Mouse (Mus musculus) erythroblast, adult 5-6 weeks (primary cell): Measurements from ENCODE around the gene Prpf31. TPM values are rescaled to one million over a fixed set of nuclear protein-coding genes. Genes with fewer than 3 reads are reported as not detected.

Experiments used
- ATAC-seq: replicated peaks from 2 replicates; pipeline ENCODE4 v1.8.0; 2016; ENCODE audit warnings: moderate number of reproducible peaks, mild to moderate bottlenecking, moderate TSS enrichment, inconsistent platforms; ENCODE audit not compliant: poor library complexity, low FRiP score, severe bottlenecking
- total RNA-seq, 2 experiments: library from RNA; stranded (forward) in 1 of 2; stranded (reverse) in 1 of 2; fragments of 150-400 nt in 1 of 2; fragments of 200-764, 138-1000 nt in 1 of 2; gene quantifications; 2 replicates each; pipeline versions ENCODE4 v1.2.3 to v1.2.4; 2015 to 2017; ENCODE audit warnings: low replicate concordance in 2 of 2

Gene Prpf31
- total RNA-seq, 2 experiments from 2014 or later = 8.8 to 9.5 TPM

- ATAC-seq = no peak
These were observed 46.6 kb downstream of the Prpf31 start for GRCm38 (mm10) chr7:3676371-3676770.

- ATAC-seq = no peak
These were observed 47.6 kb downstream of the Prpf31 start, which contains the start of gene Tmc4 for GRCm38 (mm10) chr7:3677342-3677741. Gene Tmc4, minus strand, starts transcription at chr7:3677553.

GRCm38 (mm10) chr7:3683908-3684550, 54.2 kb downstream of the Prpf31 start:
- no peak for ATAC-seq

- ATAC-seq = no peak
These were observed 54.9 kb downstream of the Prpf31 start for GRCm38 (mm10) chr7:3684698-3685097.

GRCm38 (mm10) chr7:3685400-3686187, 55.8 kb downstream of the Prpf31 start:
- ATAC-seq = no peak

- ATAC-seq = no peak
These were observed 62.1 kb downstream of the Prpf31 start for GRCm38 (mm10) chr7:3691919-3692318.

Other genes starting within 250 kb of the Prpf31 start
- not detected in 2 replicates for gene Cacng8, start 239.3 kb upstream of the Prpf31 start, total RNA-seq (2015; ENCODE audit: low replicate concordance)
- not detected in 2 replicates for gene Cacng8, start 239.3 kb upstream of the Prpf31 start, total RNA-seq (2017; ENCODE audit: low replicate concordance)
- not detected in 2 replicates for gene Cacng6, start 205.8 kb upstream of the Prpf31 start, total RNA-seq (2015; ENCODE audit: low replicate concordance)
- not detected in 2 replicates for gene Cacng6, start 205.8 kb upstream of the Prpf31 start, total RNA-seq (2017; ENCODE audit: low replicate concordance)
- 0.63 TPM in 1 of 2 replicates, not detected in the other for gene Tarm1, start 127.4 kb upstream of the Prpf31 start, total RNA-seq (2015; ENCODE audit: low replicate concordance)
- 0.34 and 1.8 TPM in 2 replicates for gene Tarm1, start 127.4 kb upstream of the Prpf31 start, total RNA-seq (2017; ENCODE audit: low replicate concordance)
- not detected in 2 replicates for gene Oscar, start 13.8 kb upstream of the Prpf31 start, total RNA-seq (2015; ENCODE audit: low replicate concordance)
- gene Oscar, start 13.8 kb upstream of the Prpf31 start, total RNA-seq (2017; ENCODE audit: low replicate concordance) = not detected in 2 replicates
- 136 and 146 TPM in 2 replicates for gene Ndufa3, start 12.6 kb upstream of the Prpf31 start, total RNA-seq (2015; ENCODE audit: low replicate concordance)
- gene Ndufa3, start 12.6 kb upstream of the Prpf31 start, total RNA-seq (2017; ENCODE audit: low replicate concordance) = 46.0 and 54.0 TPM in 2 replicates
- 4.2 and 4.6 TPM in 2 replicates for gene Tfpt, start 56 bp upstream of the Prpf31 start, total RNA-seq (2015; ENCODE audit: low replicate concordance)
- 15.4 and 15.5 TPM in 2 replicates for gene Tfpt, start 56 bp upstream of the Prpf31 start, total RNA-seq (2017; ENCODE audit: low replicate concordance)
- gene Cnot3, start 15.3 kb downstream of the Prpf31 start, total RNA-seq (2015; ENCODE audit: low replicate concordance) = 80.9 and 94.9 TPM in 2 replicates
- gene Cnot3, start 15.3 kb downstream of the Prpf31 start, total RNA-seq (2017; ENCODE audit: low replicate concordance) = 15.2 and 20.4 TPM in 2 replicates
- 1.5 and 5.0 TPM in 2 replicates for gene Leng1, start 35.9 kb downstream of the Prpf31 start, total RNA-seq (2015; ENCODE audit: low replicate concordance)
- 1.7 and 2.6 TPM in 2 replicates for gene Leng1, start 35.9 kb downstream of the Prpf31 start, total RNA-seq (2017; ENCODE audit: low replicate concordance)
- gene Tmc4, start 47.6 kb downstream of the Prpf31 start, total RNA-seq (2015; ENCODE audit: low replicate concordance) = 0.63 TPM in 1 of 2 replicates, not detected in the other
- 2.1 and 3.6 TPM in 2 replicates for gene Tmc4, start 47.6 kb downstream of the Prpf31 start, total RNA-seq (2017; ENCODE audit: low replicate concordance)
- 1.2 and 7.9 TPM in 2 replicates for gene Tsen34, start 62.9 kb downstream of the Prpf31 start, total RNA-seq (2015; ENCODE audit: low replicate concordance)
- 1.3 and 3.2 TPM in 2 replicates for gene Tsen34, start 62.9 kb downstream of the Prpf31 start, total RNA-seq (2017; ENCODE audit: low replicate concordance)
- 22.8 and 27.7 TPM in 2 replicates for gene Mboat7, start 63.5 kb downstream of the Prpf31 start, total RNA-seq (2015; ENCODE audit: low replicate concordance)
- gene Mboat7, start 63.5 kb downstream of the Prpf31 start, total RNA-seq (2017; ENCODE audit: low replicate concordance) = 6.1 and 8.4 TPM in 2 replicates
- 418 and 419 TPM in 2 replicates for gene Rps9, start 74.0 kb downstream of the Prpf31 start, total RNA-seq (2015; ENCODE audit: low replicate concordance)
- gene Rps9, start 74.0 kb downstream of the Prpf31 start, total RNA-seq (2017; ENCODE audit: low replicate concordance) = 230 and 442 TPM in 2 replicates
- 44.4 and 48.7 TPM in 2 replicates for gene Pirb, start 90.4 kb downstream of the Prpf31 start, total RNA-seq (2015; ENCODE audit: low replicate concordance)
- 10.7 and 16.3 TPM in 2 replicates for gene Pirb, start 90.4 kb downstream of the Prpf31 start, total RNA-seq (2017; ENCODE audit: low replicate concordance)
- 2.1 TPM in 1 of 2 replicates, not detected in the other for gene Gm15448, start 195.7 kb downstream of the Prpf31 start, total RNA-seq (2015; ENCODE audit: low replicate concordance)
- gene Gm15448, start 195.7 kb downstream of the Prpf31 start, total RNA-seq (2017; ENCODE audit: low replicate concordance) = 1.6 and 3.8 TPM in 2 replicates
- 11.3 and 12.5 TPM in 2 replicates for gene Pira2, start 215.1 kb downstream of the Prpf31 start, total RNA-seq (2015; ENCODE audit: low replicate concordance)
- 7.4 and 7.9 TPM in 2 replicates for gene Pira2, start 215.1 kb downstream of the Prpf31 start, total RNA-seq (2017; ENCODE audit: low replicate concordance)